Mouse (Mus musculus) ES-E14 (cell line): ENCODE results near the gene Polr3b. TPM values are rescaled to one million over a fixed set of nuclear protein-coding genes. Genes with fewer than 3 reads are reported as not detected.

Experiments
- DNase-seq: peaks from one replicate; pipeline ENCODE4 v3.0.0-alpha.2; 2013; ENCODE audit warnings: low read depth, low spot score
- H3K27ac ChIP-seq: 2 replicates; pipeline ENCODE4 v1.5.1; 2012; ENCODE audit warnings: low read depth, mild to moderate bottlenecking, low read length, moderate library complexity, mixed read lengths; ENCODE audit not compliant: poor library complexity, insufficient read depth, severe bottlenecking
- H3K36me3 ChIP-seq: 2 replicates; pipeline ENCODE4 v1.6.1; 2012; ENCODE audit warnings: mild to moderate bottlenecking, low read length, moderate library complexity, mixed read lengths; ENCODE audit not compliant: control insufficient read depth, poor library complexity, insufficient read depth, severe bottlenecking
- H3K4me1 ChIP-seq, 2 experiments: fragments of 150-350 bp in 1 of 2; sonication (generic) in 1 of 2; 2 replicates each; pipeline ENCODE4 v1.6.1; 2012; ENCODE audit warnings: low read length in 2 of 2, mild to moderate bottlenecking in 1 of 2, mixed read lengths in 1 of 2; ENCODE audit not compliant: control insufficient read depth in 2 of 2, insufficient read depth in 2 of 2, poor library complexity in 1 of 2
- H3K4me3 ChIP-seq, 2 experiments: fragments of 150-350 bp in 1 of 2; sonication (generic) in 1 of 2; 2 replicates each; pipeline ENCODE4 v1.5.1; 2012; ENCODE audit warnings: low read length in 2 of 2, low read depth in 1 of 2, mild to moderate bottlenecking in 1 of 2, mixed read lengths in 1 of 2; ENCODE audit not compliant: insufficient read depth in 1 of 2, poor library complexity in 1 of 2, severe bottlenecking in 1 of 2
- H3K9ac ChIP-seq: 2 replicates; pipeline ENCODE4 v1.6.1; 2012; ENCODE audit warnings: low read depth, mild to moderate bottlenecking, low read length, mixed read lengths; ENCODE audit not compliant: poor library complexity, insufficient read depth, severe bottlenecking
- H3K9me3 ChIP-seq: fragments of 150-350 bp; sonication (generic); 2 replicates; pipeline ENCODE4 v1.6.1; 2012; ENCODE audit warnings: low read depth, mild to moderate bottlenecking, low read length; ENCODE audit not compliant: control insufficient read depth, insufficient read depth
- CHD2 ChIP-seq: IDR thresholded peaks from 2 replicates; pipeline ENCODE4 v1.6.1; 2014; ENCODE audit warnings: mild to moderate bottlenecking, low read depth, low read length, inconsistent platforms
- HCFC1 ChIP-seq: IDR thresholded peaks from 2 replicates; pipeline ENCODE4 v1.6.1; 2012; ENCODE audit warnings: low read length, inconsistent platforms, borderline replicate concordance; ENCODE audit not compliant: insufficient read depth
- MAFK ChIP-seq: IDR thresholded peaks from 2 replicates; pipeline ENCODE4 v1.6.1; 2014; ENCODE audit warnings: mild to moderate bottlenecking, low read depth, low read length, inconsistent platforms; ENCODE audit not compliant: insufficient read depth
- ZC3H11A ChIP-seq: IDR thresholded peaks from 2 replicates; pipeline ENCODE4 v1.6.1; 2012; ENCODE audit warnings: low read depth, mild to moderate bottlenecking, inconsistent platforms, low read length, borderline replicate concordance
- ZNF384 ChIP-seq: IDR thresholded peaks from 2 replicates; pipeline ENCODE4 v1.6.1; 2012; ENCODE audit warnings: low read depth, low read length, inconsistent platforms
- in situ Hi-C, 2 experiments: fragments of 600-800 bp; cut with MboI; formaldehyde crosslinking; loops; one replicate each; pipeline ENCODE4 v1.15.1; 2025; ENCODE audit warnings: low sequenced_read_pairs in 2 of 2, inconsistent platforms in 1 of 2; ENCODE audit not compliant: unreplicated experiment in 2 of 2
- total RNA-seq: library from RNA; depleted of rRNA; stranded (reverse); fragments of 300-350 nt; gene quantifications from 2 replicates; pipeline ENCODE4 v1.2.3, GENCODE M21; 2012

Polr3b gene
- total RNA-seq, 1 experiment = 29.2 TPM

- Histone ChIP-seq H3K36me3 (peaks cover 40% of the 10 kb centered on the region), H3K27ac (no peak overlapping the region), H3K9me3 (no peaks in the 10 kb centered on the region), H3K9ac (no peak overlapping the region), H3K4me1 (peaks cover 0 to 3% of the 10 kb centered on the region in 2 experiments; a peak in 1 of 4 replicates), H3K4me3 (no peak overlapping the region)
- in situ Hi-C loops = no loop called here
- TF ChIP-seq ZNF384 (no peak), HCFC1 (no peak), ZC3H11A (no peak), CHD2 (no peak), MAFK (no peak)
- DNase-seq = no peak
These were observed 79.0 kb downstream of the Polr3b start for GRCm38 (mm10) chr10:84701110-84701509.

- Histone ChIP-seq H3K9me3 (no peaks in the 10 kb centered on the region), H3K4me3 (no peak overlapping the region), H3K9ac (no peak overlapping the region), H3K4me1 (peaks cover 2 to 3% of the 10 kb centered on the region in 2 experiments; a peak in 2 of 4 replicates), H3K36me3 (peaks cover 35% of the 10 kb centered on the region), H3K27ac (no peak overlapping the region)
- no peak for DNase-seq
- TF ChIP-seq ZNF384 = no peak
- no peak for TF ChIP-seq CHD2
- TF ChIP-seq MAFK = no peak
- TF ChIP-seq ZC3H11A = no peak
- no peak for TF ChIP-seq HCFC1
- in situ Hi-C loops = no loop called here
These were observed 80.0 kb downstream of the Polr3b start for GRCm38 (mm10) chr10:84702115-84702514.

GRCm38 (mm10) chr10:84704594-84704993 is 82.5 kb downstream of the Polr3b start:
- DNase-seq = no peak
- Histone ChIP-seq H3K36me3 (peaks cover 23% of the 10 kb centered on the region), H3K9ac (no peak overlapping the region), H3K4me3 (no peak overlapping the region), H3K27ac (no peak overlapping the region), H3K4me1 (peaks cover 3 to 14% of the 10 kb centered on the region in 2 experiments; a peak in 2 of 4 replicates), H3K9me3 (no peaks in the 10 kb centered on the region)
- in situ Hi-C loops = no loop called here
- no peak for TF ChIP-seq ZC3H11A
- no peak for TF ChIP-seq CHD2
- TF ChIP-seq HCFC1 = no peak
- no peak for TF ChIP-seq MAFK
- TF ChIP-seq ZNF384 = no peak

- in situ Hi-C loops = no loop called here
These were observed 83.1 kb downstream of the Polr3b start for GRCm38 (mm10) chr10:84705234-84705633.

More at GRCm38 (mm10) chr10:84705234-84705633, 83.1 kb downstream of the Polr3b start:
- no peak overlapping the region for H3K4me3 ChIP-seq
- peaks cover 17% of the 10 kb centered on the region for H3K36me3 ChIP-seq
- no peak overlapping the region for H3K27ac ChIP-seq
- H3K9ac ChIP-seq = no peak overlapping the region
- H3K9me3 ChIP-seq = no peaks in the 10 kb centered on the region
- H3K4me1 ChIP-seq = peaks cover 3 to 14% of the 10 kb centered on the region in 2 experiments; a peak in 2 of 4 replicates
- TF ChIP-seq ZNF384 (no peak), HCFC1 (no peak), ZC3H11A (no peak), CHD2 (no peak), MAFK (no peak)
- DNase-seq = no peak
